Mouse (Mus musculus) lung, adult 2 months (tissue): Measurements from ENCODE around the gene Dnah8.

Source experiments
- CTCF ChIP-seq: fragments of 200-500 bp; IDR thresholded peaks from 2 replicates; pipeline ENCODE4 v1.5.1; 2011; ENCODE audit warnings: mild to moderate bottlenecking, low read length, control low read depth; ENCODE audit not compliant: insufficient read depth
- POLR2A ChIP-seq: fragments of 200-500 bp; IDR thresholded peaks from 2 replicates; pipeline ENCODE4 v1.6.1; 2011; ENCODE audit warnings: low read depth, mild to moderate bottlenecking, control low read depth, low read length, borderline replicate concordance; ENCODE audit errors: extremely low read depth

GRCm38 (mm10) chr17:30753201-30753600, 129.0 kb downstream of the Dnah8 start:
- TF ChIP-seq POLR2A (no peak), CTCF (no peak)
